Mouse (Mus musculus) intestine, embryonic 16.5 days (tissue): ENCODE results near the gene Tax1bp1. TPM values are rescaled to one million over a fixed set of nuclear protein-coding genes. Genes with fewer than 3 reads are reported as not detected.

Experiments used
- ATAC-seq: fragments of 200-750 bp; cut with Nextera tagmentation; 2 replicates; pipeline ENCODE4 v1.8.0; 2017; ENCODE audit warnings: moderate TSS enrichment, moderate library complexity
- H3K27ac ChIP-seq: fragments of 300-500 bp; sonication (generic); 2 replicates; pipeline ENCODE4 v1.5.1; 2014; ENCODE audit warnings: mild to moderate bottlenecking, low read length
- H3K27me3 ChIP-seq: fragments of 300-500 bp; sonication (generic); replicated peaks from 2 replicates; pipeline ENCODE4 v1.6.1; 2014; ENCODE audit warnings: low read length, control low read depth, mixed read lengths; ENCODE audit not compliant: control insufficient read depth, insufficient read depth
- H3K36me3 ChIP-seq: fragments of 300-500 bp; sonication (generic); 2 replicates; pipeline ENCODE4 v1.6.1; 2014; ENCODE audit warnings: low read length, control low read depth; ENCODE audit not compliant: control insufficient read depth, insufficient read depth
- H3K4me1 ChIP-seq: fragments of 300-500 bp; sonication (generic); 2 replicates; pipeline ENCODE4 v1.6.1; 2014; ENCODE audit warnings: low read length, control low read depth, mixed read lengths; ENCODE audit not compliant: control insufficient read depth, insufficient read depth
- H3K4me2 ChIP-seq: fragments of 300-500 bp; sonication (generic); 2 replicates; pipeline ENCODE4 v1.6.1; 2014; ENCODE audit warnings: low read depth, low read length, control low read depth
- H3K4me3 ChIP-seq: fragments of 300-500 bp; sonication (generic); 2 replicates; pipeline ENCODE4 v1.5.1; 2014; ENCODE audit warnings: mild to moderate bottlenecking, low read length
- H3K9ac ChIP-seq: fragments of 300-500 bp; sonication (generic); 2 replicates; pipeline ENCODE4 v1.6.1; 2014; ENCODE audit warnings: low read depth, low read length
- H3K9me3 ChIP-seq: fragments of 300-500 bp; sonication (generic); 2 replicates; pipeline ENCODE4 v1.6.1; 2016; ENCODE audit warnings: low read length, control low read depth; ENCODE audit not compliant: control insufficient read depth
- WGBS: fragments of 180-500 bp; shearing (Covaris S2); extraction: QIAGEN DNeasy Blood & Tissue Kit; methylation state at CpG from one replicate; pipeline ENCODE4 v1.1.7; 2014; 5-methylcytosine and 5-hydroxymethylcytosine counted together
- polyA plus RNA-seq: library from polyadenylated mRNA; unstranded; fragments of >200 nt; fragmentation: Nextera tagmentation; extraction: Ambion mirVana; gene quantifications from 2 replicates; pipeline ENCODE4 v1.2.1, GENCODE M21; 2015

Tax1bp1 gene
- polyA plus RNA-seq, 1 experiment from 2014 or later: 168 TPM

- Histone ChIP-seq H3K36me3 (no peaks in the 10 kb centered on the region), H3K9ac (no peak overlapping the region), H3K9me3 (no peaks in the 10 kb centered on the region), H3K27ac (no peak overlapping the region), H3K4me3 (no peak overlapping the region), H3K4me2 (no peak overlapping the region), H3K27me3 (no peaks in the 10 kb centered on the region), H3K4me1 (no peaks in the 10 kb centered on the region)
- 83% methylated on average over 5 of the region's 5 CpGs for WGBS
- no peak for ATAC-seq
These were observed 66.0 kb downstream of the Tax1bp1 start for GRCm38 (mm10) chr6:52779546-52779945.

- Histone ChIP-seq H3K27ac (no peak overlapping the region), H3K36me3 (no peaks in the 10 kb centered on the region), H3K9me3 (no peaks in the 10 kb centered on the region), H3K9ac (no peak overlapping the region), H3K27me3 (no peaks in the 10 kb centered on the region), H3K4me1 (peaks cover 4% of the 10 kb centered on the region), H3K4me3 (no peak overlapping the region), H3K4me2 (no peak overlapping the region)
- 74% methylated on average over 10 of the region's 10 CpGs for WGBS
- ATAC-seq: no peak
These were observed 76.8 kb downstream of the Tax1bp1 start for GRCm38 (mm10) chr6:52790316-52790715.

DNA sequence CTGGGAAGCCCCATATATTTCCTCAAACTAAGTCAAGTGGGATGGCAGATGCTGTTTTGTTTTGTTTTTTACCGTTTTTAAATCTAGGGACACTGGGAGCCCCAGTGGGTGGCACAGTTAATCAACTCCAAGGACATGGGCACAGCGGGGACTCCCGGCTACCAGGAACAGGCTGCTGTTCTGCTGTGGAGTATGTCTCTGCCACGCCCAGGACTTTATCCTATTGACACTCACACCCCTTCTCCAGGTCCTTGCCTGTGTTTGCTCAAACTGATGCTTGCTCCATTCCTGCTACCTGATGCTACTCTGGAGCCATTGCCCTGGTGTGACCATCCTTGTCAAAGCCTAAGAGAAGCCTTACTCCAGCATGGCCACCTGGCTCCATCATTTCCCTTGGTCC lies 77.3 kb downstream of the Tax1bp1 start:
- H3K27ac ChIP-seq: no peak overlapping the region
- H3K4me1 ChIP-seq: peaks cover 7% of the 10 kb centered on the region
- no peaks in the 10 kb centered on the region for H3K9me3 ChIP-seq
- no peak overlapping the region for H3K4me3 ChIP-seq
- WGBS: 73% methylated on average over 4 of the region's 4 CpGs
- H3K9ac ChIP-seq: no peak overlapping the region
- ATAC-seq: no peak
- H3K27me3 ChIP-seq: no peaks in the 10 kb centered on the region
- no peaks in the 10 kb centered on the region for H3K36me3 ChIP-seq
- no peak overlapping the region for H3K4me2 ChIP-seq

- WGBS: 77% methylated on average over 3 of the region's 3 CpGs
- no peak overlapping the region for H3K9ac ChIP-seq
- no peaks in the 10 kb centered on the region for H3K9me3 ChIP-seq
- H3K27ac ChIP-seq: no peak overlapping the region
- H3K36me3 ChIP-seq: no peaks in the 10 kb centered on the region
- no peak for ATAC-seq
- H3K4me3 ChIP-seq: no peak overlapping the region
- H3K4me1 ChIP-seq: peaks cover 11% of the 10 kb centered on the region
- H3K4me2 ChIP-seq: no peak overlapping the region
- H3K27me3 ChIP-seq: no peaks in the 10 kb centered on the region
These were observed 78.9 kb downstream of the Tax1bp1 start for GRCm38 (mm10) chr6:52792455-52792854.

DNA sequence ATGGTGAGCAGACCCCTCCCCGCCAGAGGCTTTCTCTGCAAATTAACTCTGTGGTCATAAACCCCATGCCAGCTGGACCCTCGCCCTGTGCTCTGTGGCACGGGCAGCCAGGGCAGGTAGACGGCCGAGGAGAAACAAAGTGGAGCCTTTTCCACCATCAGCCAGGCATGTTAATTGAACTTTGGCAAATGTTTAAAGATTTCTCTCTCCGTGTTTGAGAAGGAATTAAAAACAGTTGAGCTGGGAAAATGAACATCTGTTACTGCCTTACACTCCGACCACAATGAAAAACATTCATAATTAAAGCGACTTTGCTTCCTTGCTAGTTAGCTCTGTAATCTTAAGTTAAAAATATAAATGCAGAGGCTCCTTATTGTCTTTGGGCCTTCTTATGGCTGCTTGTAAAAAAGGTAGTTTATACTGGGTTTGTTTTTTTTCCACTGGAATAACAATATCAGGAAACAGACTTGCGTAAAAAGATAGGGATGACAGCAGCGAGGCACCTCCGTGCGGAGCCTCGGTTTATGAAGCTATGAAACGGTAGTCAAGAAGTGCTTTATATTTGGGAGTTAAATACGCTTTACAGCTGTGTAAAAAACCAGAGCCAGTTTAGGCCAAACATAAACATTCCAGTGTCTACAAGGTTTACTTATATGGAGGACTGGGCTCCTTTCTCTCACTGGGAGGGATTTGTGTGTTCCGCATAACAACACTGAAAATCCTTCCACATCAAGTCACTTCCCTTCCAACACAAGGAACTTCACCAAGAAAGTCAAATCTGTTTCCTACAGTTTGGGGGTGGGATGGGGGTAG lies 81.7 kb downstream of the Tax1bp1 start:
- ATAC-seq: no peak
- WGBS: 35% methylated on average over 16 of the region's 16 CpGs
- H3K36me3 ChIP-seq: no peaks in the 10 kb centered on the region
- H3K4me1 ChIP-seq: peaks cover 11% of the 10 kb centered on the region
- no peak overlapping the region for H3K4me3 ChIP-seq
- H3K9me3 ChIP-seq: no peaks in the 10 kb centered on the region
- peak overlapping the region; percentile 57 for H3K27ac ChIP-seq
- 0 out of 2 replicates have a peak overlapping the region, but pooled peaks have one; percentile 3 for H3K4me2 ChIP-seq
- H3K9ac ChIP-seq: no peak overlapping the region
- no peaks in the 10 kb centered on the region for H3K27me3 ChIP-seq

DNA sequence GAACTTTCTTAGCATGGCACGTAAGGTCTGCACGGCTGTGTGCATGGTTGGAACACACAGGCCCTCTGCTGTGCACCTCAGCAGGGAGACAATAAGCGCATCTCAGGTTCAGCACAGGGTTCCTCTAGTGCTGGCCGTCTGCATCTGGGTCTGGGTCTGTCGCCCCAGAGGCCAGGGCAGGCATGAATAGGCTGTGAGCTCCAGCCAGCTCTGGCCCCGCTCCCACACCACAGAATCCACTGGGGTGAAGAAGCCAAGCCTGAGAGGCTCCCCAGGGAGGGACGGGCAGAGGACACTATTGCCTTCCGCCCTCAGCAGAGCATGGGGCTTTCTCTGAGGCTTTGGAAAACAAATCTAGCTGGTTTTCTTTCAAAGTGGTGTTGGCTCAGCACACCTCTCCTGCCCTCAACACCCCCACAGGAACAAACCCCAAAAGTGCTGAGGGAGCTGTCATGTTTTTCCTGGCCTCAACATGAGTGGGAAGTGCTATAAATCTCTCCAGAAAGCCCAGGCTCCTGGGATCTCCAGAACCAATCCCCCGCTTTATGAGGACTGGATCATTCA lies 82.6 kb downstream of the Tax1bp1 start:
- peak overlapping the region; percentile 57 for H3K27ac ChIP-seq
- H3K4me2 ChIP-seq: no peak overlapping the region
- no peak for ATAC-seq

DNA sequence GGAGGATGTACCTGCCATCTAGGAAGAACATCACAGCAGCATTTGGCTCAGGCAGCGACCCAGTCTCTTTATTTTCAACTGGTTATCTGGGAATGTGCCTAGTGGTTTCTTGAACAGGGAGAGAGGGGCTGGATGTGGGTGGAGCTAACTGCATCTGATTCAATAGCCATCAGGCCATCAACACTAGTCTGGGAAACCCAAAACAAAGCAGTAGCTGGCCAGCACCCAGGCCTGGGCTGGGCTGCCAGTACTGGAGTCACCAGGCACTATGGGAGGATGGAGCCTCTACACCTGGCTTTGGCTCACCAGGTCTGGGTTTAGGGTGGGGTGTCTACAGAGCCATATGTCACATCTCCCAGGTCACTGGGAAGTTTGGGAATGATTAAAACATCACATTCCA lies 83.2 kb downstream of the Tax1bp1 start:
- H3K4me3 ChIP-seq: no peak overlapping the region
- H3K4me2 ChIP-seq: no peak overlapping the region
- H3K9me3 ChIP-seq: no peaks in the 10 kb centered on the region
- no peaks in the 10 kb centered on the region for H3K36me3 ChIP-seq
- ATAC-seq: no peak
- H3K4me1 ChIP-seq: peaks cover 11% of the 10 kb centered on the region
- 80% methylated on average over 1 of the region's 1 CpGs for WGBS
- no peak overlapping the region for H3K9ac ChIP-seq
- H3K27me3 ChIP-seq: no peaks in the 10 kb centered on the region
- H3K27ac ChIP-seq: no peak overlapping the region

More for the DNA sequence above, 82.6 kb downstream of the Tax1bp1 start:
- H3K9ac ChIP-seq: 0 out of 2 replicates have a peak overlapping the region, but pooled peaks have one; percentile 7
- no peaks in the 10 kb centered on the region for H3K36me3 ChIP-seq
- no peak overlapping the region for H3K4me3 ChIP-seq
- H3K9me3 ChIP-seq: no peaks in the 10 kb centered on the region
- WGBS: 62% methylated on average over 9 of the region's 9 CpGs
- no peaks in the 10 kb centered on the region for H3K27me3 ChIP-seq
- H3K4me1 ChIP-seq: peaks cover 11% of the 10 kb centered on the region

DNA sequence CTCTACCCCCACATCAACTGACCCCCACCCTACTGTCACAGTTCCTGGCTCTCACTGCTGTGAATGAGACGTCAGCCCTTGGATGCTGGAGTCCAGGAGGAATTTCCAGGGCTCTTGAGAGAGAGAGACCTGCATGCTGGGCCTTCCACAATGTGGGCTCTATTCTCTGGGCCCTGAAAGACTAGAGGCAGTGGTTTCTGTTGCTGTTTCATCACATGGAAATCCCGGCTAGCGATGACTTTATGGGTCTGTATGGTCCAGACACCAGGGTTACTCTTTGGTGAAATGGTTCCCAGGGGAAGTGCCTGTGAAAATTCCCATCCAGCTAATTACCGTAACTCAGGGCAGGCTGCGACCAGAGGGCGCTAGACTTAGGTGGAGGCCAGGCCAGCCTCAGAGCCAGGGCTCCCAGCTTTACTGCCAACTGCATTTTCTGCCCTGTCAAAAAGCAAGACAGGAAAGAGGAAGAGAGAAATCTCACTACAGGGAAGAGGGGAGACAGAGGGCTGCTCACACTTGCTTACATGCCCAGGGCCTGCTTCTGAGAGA lies 83.8 kb downstream of the Tax1bp1 start:
- no peak for ATAC-seq
- H3K4me3 ChIP-seq: no peak overlapping the region
- H3K9me3 ChIP-seq: no peaks in the 10 kb centered on the region
- no peaks in the 10 kb centered on the region for H3K27me3 ChIP-seq
- no peaks in the 10 kb centered on the region for H3K36me3 ChIP-seq
- H3K27ac ChIP-seq: no peak overlapping the region
- WGBS: 62% methylated on average over 6 of the region's 6 CpGs
- H3K4me2 ChIP-seq: no peak overlapping the region
- H3K4me1 ChIP-seq: peaks cover 11% of the 10 kb centered on the region
- H3K9ac ChIP-seq: no peak overlapping the region

DNA sequence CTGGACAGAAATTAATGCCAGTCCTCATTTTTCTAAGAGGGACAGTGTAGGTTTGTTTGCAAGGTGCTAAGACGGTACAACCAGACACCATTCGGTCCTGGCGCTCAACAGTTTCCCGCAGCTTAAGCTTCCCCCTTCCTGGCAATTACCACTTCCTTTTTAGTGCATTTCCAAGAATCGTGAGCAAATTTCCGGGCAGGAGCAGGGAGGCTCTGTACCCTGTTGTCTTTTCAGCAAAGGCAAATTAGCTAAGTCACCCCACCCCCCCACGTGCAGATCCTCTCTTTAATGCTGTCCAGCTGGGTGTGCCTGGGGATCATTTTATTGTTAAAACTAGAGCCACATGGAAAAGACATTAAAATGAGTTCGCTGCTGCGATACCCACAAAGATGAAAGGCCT lies 88.7 kb downstream of the Tax1bp1 start:
- Histone ChIP-seq H3K9ac (no peak overlapping the region), H3K36me3 (no peaks in the 10 kb centered on the region), H3K4me3 (no peak overlapping the region), H3K9me3 (no peaks in the 10 kb centered on the region), H3K27ac (no peak overlapping the region), H3K27me3 (no peaks in the 10 kb centered on the region), H3K4me2 (no peak overlapping the region), H3K4me1 (no peaks in the 10 kb centered on the region)
- ATAC-seq: no peak
- WGBS: 57% methylated on average over 9 of the region's 9 CpGs
